Mouse (Mus musculus): ENCODE results near the gene Fscn1. TPM values are rescaled to one million over a fixed set of nuclear protein-coding genes. Genes with fewer than 3 reads are reported as not detected.

The Fscn1 gene
- polyA plus RNA-seq, 1 experiment from 2014 or later: 42.0 TPM

DNA sequence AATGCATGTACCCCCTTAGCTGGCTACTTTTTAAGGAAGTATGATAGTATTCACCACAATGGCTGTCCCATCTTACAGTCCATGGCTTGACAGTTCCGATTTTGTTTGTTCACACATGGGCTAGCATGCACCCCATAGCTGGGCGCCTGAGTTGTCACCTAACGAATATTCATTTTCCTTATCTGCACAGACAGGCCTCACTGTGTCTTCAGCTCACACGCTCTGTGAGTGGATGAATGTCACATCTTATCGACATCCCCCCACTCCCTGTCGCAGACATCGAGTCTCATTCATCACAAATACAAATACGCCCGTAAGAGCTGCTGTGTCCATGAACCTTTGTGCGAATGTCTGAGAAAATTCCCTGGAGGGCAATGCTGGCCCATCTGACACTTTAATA is 24.1 kb downstream of the Fscn1 start:
- no peaks in the 10 kb centered on the region for H3K27me3 ChIP-seq (ENCODE audit: control insufficient read depth, insufficient read depth, low read length)
- no peaks in the 10 kb centered on the region for H3K4me1 ChIP-seq (replicated peaks; ENCODE audit: control insufficient read depth, insufficient read depth)
- no peak overlapping the region for H3K4me3 ChIP-seq (ENCODE audit: low read depth, low read length)
- 80% methylated on average over 10 of the region's 10 CpGs for WGBS
- no peak overlapping the region for H3K27ac ChIP-seq (replicated peaks)
- no peaks in the 10 kb centered on the region for H3K9me3 ChIP-seq (ENCODE audit: control insufficient read depth, low read length)
- no peak overlapping the region for H3K4me2 ChIP-seq (replicated peaks; ENCODE audit: low read depth)
- TF ChIP-seq CTCF (IDR thresholded peaks at IDR 0.05; ENCODE audit: low read depth) (no peak), EP300 (optimal IDR thresholded peaks at IDR 0.05) (no peak)
- no peak for ATAC-seq (ENCODE audit: low FRiP score, low TSS enrichment)
- no peaks in the 10 kb centered on the region for H3K36me3 ChIP-seq (ENCODE audit: control insufficient read depth, insufficient read depth, low read length)
- DNase-seq (ENCODE audit: low spot score): no peak
- no peak overlapping the region for H3K9ac ChIP-seq (ENCODE audit: low read length)

DNA sequence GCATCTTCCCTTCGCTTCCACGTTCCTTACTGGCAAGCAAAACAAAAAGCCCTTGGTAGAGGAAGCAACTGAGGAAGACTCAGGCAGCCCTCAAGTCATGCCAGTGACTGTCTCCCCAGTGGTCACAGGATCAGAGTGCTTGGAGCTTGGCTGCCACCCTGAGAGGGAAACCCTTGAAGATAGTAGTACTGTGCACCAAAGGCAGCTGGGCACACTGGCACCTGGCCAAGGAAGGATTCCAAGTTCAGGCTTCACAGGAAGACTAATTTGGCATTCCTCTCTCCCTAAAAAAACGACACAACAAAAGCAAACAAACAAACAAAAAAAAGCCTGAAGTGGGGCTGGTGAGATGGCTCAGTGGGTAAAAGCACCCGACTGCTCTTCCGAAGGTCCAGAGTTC is 28.4 kb downstream of the Fscn1 start:
- Histone ChIP-seq H3K27me3 (ENCODE audit: control insufficient read depth, insufficient read depth, low read length) (no peaks in the 10 kb centered on the region), H3K9ac (ENCODE audit: low read length) (no peak overlapping the region), H3K4me3 (ENCODE audit: low read depth, low read length) (no peak overlapping the region), H3K4me1 (replicated peaks; ENCODE audit: control insufficient read depth, insufficient read depth) (no peaks in the 10 kb centered on the region), H3K36me3 (ENCODE audit: control insufficient read depth, insufficient read depth, low read length) (peaks cover 10% of the 10 kb centered on the region), H3K9me3 (ENCODE audit: control insufficient read depth, low read length) (no peaks in the 10 kb centered on the region), H3K27ac (replicated peaks) (no peak overlapping the region), H3K4me2 (replicated peaks; ENCODE audit: low read depth) (no peak overlapping the region)
- 79% methylated on average over 5 of the region's 5 CpGs for WGBS
- ATAC-seq (ENCODE audit: low FRiP score, low TSS enrichment) (no peak), DNase-seq (ENCODE audit: low spot score) (no peak)
- TF ChIP-seq EP300 (optimal IDR thresholded peaks at IDR 0.05) (no peak), CTCF (IDR thresholded peaks at IDR 0.05; ENCODE audit: low read depth) (no peak)

DNA sequence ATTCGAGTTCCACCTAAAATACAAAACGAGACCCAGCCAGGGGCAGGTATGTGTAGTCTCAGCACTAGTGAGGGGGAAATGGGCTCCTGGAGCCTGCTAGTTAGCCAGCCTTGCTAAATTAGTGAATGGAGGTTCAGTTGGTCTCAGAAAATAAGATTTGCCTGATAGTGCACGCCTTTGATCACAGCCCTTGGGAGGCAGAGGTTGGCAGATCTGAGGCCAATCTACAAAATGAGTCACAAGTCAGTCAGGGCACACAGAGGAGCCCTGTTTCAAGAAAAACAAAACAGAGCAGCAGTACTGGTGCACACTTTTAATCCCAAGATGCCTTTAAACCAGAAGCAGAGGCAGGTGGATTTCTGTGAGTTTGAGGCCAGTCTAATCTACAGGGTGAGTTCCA is 29.0 kb downstream of the Fscn1 start:
- WGBS: 69% methylated on average over 3 of the region's 3 CpGs
- TF ChIP-seq CTCF (IDR thresholded peaks at IDR 0.05; ENCODE audit: low read depth): no peak
- TF ChIP-seq EP300 (optimal IDR thresholded peaks at IDR 0.05): no peak

DNA sequence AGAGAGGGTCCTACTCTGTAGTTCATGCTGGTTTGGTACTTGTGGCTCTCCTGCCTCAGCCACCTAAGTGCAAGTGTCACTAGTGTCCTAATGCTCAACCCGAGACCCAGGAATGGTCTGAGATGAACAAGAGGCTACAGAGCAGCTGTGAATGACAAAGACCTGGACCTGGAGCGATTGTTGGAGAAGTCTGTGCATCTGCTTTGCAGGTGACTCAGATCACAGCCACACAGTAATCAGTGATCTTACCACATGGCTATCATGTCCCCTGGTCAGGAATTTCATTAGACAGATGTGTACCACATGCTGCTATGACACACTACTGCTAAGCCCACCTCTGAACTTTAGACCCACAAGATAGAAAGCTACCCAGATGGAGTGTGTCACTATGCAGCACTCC is 34.6 kb downstream of the Fscn1 start:
- WGBS: 81% methylated on average over 2 of the region's 2 CpGs
- DNase-seq (ENCODE audit: low spot score): no peak
- ATAC-seq (ENCODE audit: low FRiP score, low TSS enrichment): no peak
- peaks cover 12% of the 10 kb centered on the region for H3K36me3 ChIP-seq (ENCODE audit: control insufficient read depth, insufficient read depth, low read length)
- no peak overlapping the region for H3K4me3 ChIP-seq (ENCODE audit: low read depth, low read length)
- no peak overlapping the region for H3K27ac ChIP-seq (replicated peaks)
- H3K4me1 ChIP-seq (replicated peaks; ENCODE audit: control insufficient read depth, insufficient read depth): no peaks in the 10 kb centered on the region
- H3K27me3 ChIP-seq (ENCODE audit: control insufficient read depth, insufficient read depth, low read length): no peaks in the 10 kb centered on the region
- no peak for TF ChIP-seq EP300 (optimal IDR thresholded peaks at IDR 0.05)
- no peak for TF ChIP-seq CTCF (IDR thresholded peaks at IDR 0.05; ENCODE audit: low read depth)
- H3K4me2 ChIP-seq (replicated peaks; ENCODE audit: low read depth): no peak overlapping the region
- H3K9ac ChIP-seq (ENCODE audit: low read length): no peak overlapping the region
- H3K9me3 ChIP-seq (ENCODE audit: control insufficient read depth, low read length): no peaks in the 10 kb centered on the region

More for the DNA sequence above, 29.0 kb downstream of the Fscn1 start:
- H3K4me2 ChIP-seq (replicated peaks; ENCODE audit: low read depth): no peak overlapping the region
- H3K4me3 ChIP-seq (ENCODE audit: low read depth, low read length): no peak overlapping the region
- H3K4me1 ChIP-seq (replicated peaks; ENCODE audit: control insufficient read depth, insufficient read depth): no peaks in the 10 kb centered on the region
- no peak overlapping the region for H3K9ac ChIP-seq (ENCODE audit: low read length)
- no peaks in the 10 kb centered on the region for H3K27me3 ChIP-seq (ENCODE audit: control insufficient read depth, insufficient read depth, low read length)
- no peaks in the 10 kb centered on the region for H3K9me3 ChIP-seq (ENCODE audit: control insufficient read depth, low read length)
- no peak for DNase-seq (ENCODE audit: low spot score)
- ATAC-seq (ENCODE audit: low FRiP score, low TSS enrichment): no peak
- peaks cover 12% of the 10 kb centered on the region for H3K36me3 ChIP-seq (ENCODE audit: control insufficient read depth, insufficient read depth, low read length)
- H3K27ac ChIP-seq (replicated peaks): no peak overlapping the region

DNA sequence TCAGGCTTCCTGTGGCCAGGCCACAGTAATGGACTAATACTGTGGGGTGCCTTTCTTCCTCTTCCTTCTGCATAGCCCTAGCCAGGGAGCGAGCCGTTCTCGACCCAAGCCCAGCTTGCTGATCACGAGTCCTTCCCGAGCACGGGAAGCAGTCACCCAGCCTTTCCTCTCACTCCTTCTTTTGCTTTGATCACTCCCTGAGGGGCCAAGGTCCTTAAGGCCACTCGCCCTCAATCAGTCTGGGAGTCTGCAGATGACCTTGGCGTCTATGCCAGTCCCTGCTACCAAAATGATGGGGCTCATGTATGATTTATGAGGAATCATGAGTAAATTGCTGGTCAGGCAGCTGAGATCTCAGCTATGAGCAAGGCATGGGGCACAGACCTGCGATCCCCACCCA is 37.4 kb downstream of the Fscn1 start:
- Histone ChIP-seq H3K9ac (ENCODE audit: low read length) (no peak overlapping the region), H3K27ac (replicated peaks) (no peak overlapping the region), H3K36me3 (ENCODE audit: control insufficient read depth, insufficient read depth, low read length) (peaks cover 7% of the 10 kb centered on the region), H3K4me2 (replicated peaks; ENCODE audit: low read depth) (no peak overlapping the region), H3K9me3 (ENCODE audit: control insufficient read depth, low read length) (no peaks in the 10 kb centered on the region), H3K27me3 (ENCODE audit: control insufficient read depth, insufficient read depth, low read length) (no peaks in the 10 kb centered on the region), H3K4me1 (replicated peaks; ENCODE audit: control insufficient read depth, insufficient read depth) (no peaks in the 10 kb centered on the region), H3K4me3 (ENCODE audit: low read depth, low read length) (no peak overlapping the region)
- TF ChIP-seq CTCF (IDR thresholded peaks at IDR 0.05; ENCODE audit: low read depth): no peak
- TF ChIP-seq EP300 (optimal IDR thresholded peaks at IDR 0.05): no peak
- 64% methylated on average over 9 of the region's 9 CpGs for WGBS
- no peak for ATAC-seq (ENCODE audit: low FRiP score, low TSS enrichment)
- DNase-seq (ENCODE audit: low spot score): no peak

DNA sequence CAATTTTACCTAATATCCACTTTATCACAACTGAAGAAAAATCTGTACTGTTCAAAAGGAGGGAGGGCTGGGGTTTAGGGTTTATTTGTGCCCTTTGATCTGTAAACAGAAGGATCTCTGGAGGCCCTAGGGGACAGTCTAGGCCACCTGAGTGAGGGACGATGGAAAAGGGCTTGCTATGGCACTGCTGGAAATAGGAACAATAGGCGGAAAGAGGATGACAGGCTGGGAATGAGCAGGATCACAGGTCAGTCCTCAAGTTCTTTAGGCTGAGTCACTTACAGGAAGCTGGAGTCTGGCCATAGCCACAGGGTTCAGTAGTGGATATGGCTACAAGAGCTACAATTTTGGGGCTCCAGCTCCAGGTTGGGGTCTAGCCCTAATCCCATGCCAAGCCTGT is 38.0 kb downstream of the Fscn1 start:
- no peak overlapping the region for H3K4me3 ChIP-seq (ENCODE audit: low read depth, low read length)
- 34% methylated on average over 2 of the region's 2 CpGs for WGBS
- H3K27me3 ChIP-seq (ENCODE audit: control insufficient read depth, insufficient read depth, low read length): no peaks in the 10 kb centered on the region
- no peak for DNase-seq (ENCODE audit: low spot score)
- no peak overlapping the region for H3K27ac ChIP-seq (replicated peaks)
- H3K36me3 ChIP-seq (ENCODE audit: control insufficient read depth, insufficient read depth, low read length): peaks cover 2% of the 10 kb centered on the region; the same call in 1 of the 2 replicates
- TF ChIP-seq EP300 (optimal IDR thresholded peaks at IDR 0.05): no peak
- TF ChIP-seq CTCF (IDR thresholded peaks at IDR 0.05; ENCODE audit: low read depth): no peak
- no peak overlapping the region for H3K4me2 ChIP-seq (replicated peaks; ENCODE audit: low read depth)
- H3K4me1 ChIP-seq (replicated peaks; ENCODE audit: control insufficient read depth, insufficient read depth): no peaks in the 10 kb centered on the region
- H3K9me3 ChIP-seq (ENCODE audit: control insufficient read depth, low read length): no peaks in the 10 kb centered on the region
- ATAC-seq (ENCODE audit: low FRiP score, low TSS enrichment): no peak
- no peak overlapping the region for H3K9ac ChIP-seq (ENCODE audit: low read length)

Data from stomach, postnatal 0 days (tissue).